Mouse (Mus musculus) MEL (cell line): Measurements from ENCODE around the gene Tpd52l1.

ENCODE experiments used
- BHLHE40 ChIP-seq: IDR thresholded peaks from 2 replicates; pipeline ENCODE4 v1.6.1; 2012; ENCODE audit warnings: low read depth, mild to moderate bottlenecking, inconsistent platforms, low read length, improper control_type of control experiment, borderline replicate concordance
- CTCF ChIP-seq, 3 experiments: IDR thresholded peaks in 2 of 3; conservative IDR thresholded peaks in 1 of 3; 2 replicates each; pipeline ENCODE4 v1.5.1; 2011 to 2012; ENCODE audit warnings: low read length in 3 of 3, low read depth in 2 of 3, mild to moderate bottlenecking in 2 of 3, improper control_type of control experiment in 1 of 3, inconsistent platforms in 1 of 3, mixed read lengths in 1 of 3, moderate library complexity in 1 of 3; ENCODE audit not compliant: control insufficient read depth in 1 of 3, insufficient read depth in 1 of 3, poor library complexity in 1 of 3, severe bottlenecking in 1 of 3
- ELF1 ChIP-seq: IDR thresholded peaks from 2 replicates; pipeline ENCODE4 v1.6.1; 2014; ENCODE audit warnings: low read depth, mild to moderate bottlenecking, inconsistent platforms, low read length, improper control_type of control experiment, moderate library complexity
- EP300 ChIP-seq, 2 experiments: IDR thresholded peaks; 2 replicates each; pipeline ENCODE4 v1.6.1; 2011; ENCODE audit warnings: improper control_type of control experiment in 2 of 2, low read length in 2 of 2, low read depth in 1 of 2, mild to moderate bottlenecking in 1 of 2
- MAX ChIP-seq: IDR thresholded peaks from 2 replicates; pipeline ENCODE4 v1.6.1; 2011; ENCODE audit warnings: low read length, improper control_type of control experiment
- MAZ ChIP-seq: IDR thresholded peaks from 2 replicates; pipeline ENCODE4 v1.6.1; 2012; ENCODE audit warnings: low read depth, mild to moderate bottlenecking, inconsistent platforms, low read length, improper control_type of control experiment
- MYB ChIP-seq: IDR thresholded peaks from 2 replicates; pipeline ENCODE4 v1.6.1; 2011; ENCODE audit warnings: mild to moderate bottlenecking, low read depth, low read length, improper control_type of control experiment
- NRF1 ChIP-seq: IDR thresholded peaks from 2 replicates; pipeline ENCODE4 v1.6.1; 2014; ENCODE audit warnings: low read depth, mild to moderate bottlenecking, inconsistent platforms, low read length, improper control_type of control experiment, moderate library complexity; ENCODE audit not compliant: poor library complexity, insufficient read depth, severe bottlenecking
- POLR2A ChIP-seq, 2 experiments: IDR thresholded peaks; 2 replicates each; pipeline ENCODE4 v1.6.1; 2011 to 2012; ENCODE audit warnings: low read length in 2 of 2, mild to moderate bottlenecking in 2 of 2, control low read depth in 1 of 2, improper control_type of control experiment in 1 of 2, low read depth in 1 of 2, moderate library complexity in 1 of 2; ENCODE audit not compliant: control insufficient read depth in 1 of 2, insufficient read depth in 1 of 2, poor library complexity in 1 of 2
- RCOR1 ChIP-seq: IDR thresholded peaks from 2 replicates; pipeline ENCODE4 v1.6.1; 2012; ENCODE audit warnings: low read depth, mild to moderate bottlenecking, inconsistent platforms, low read length, improper control_type of control experiment
- SMC3 ChIP-seq: IDR thresholded peaks from 2 replicates; pipeline ENCODE4 v1.6.1; 2011; ENCODE audit warnings: low read depth, low read length, improper control_type of control experiment
- TAL1 ChIP-seq: IDR thresholded peaks from 2 replicates; pipeline ENCODE4 v1.6.1; 2012; ENCODE audit warnings: mild to moderate bottlenecking, inconsistent platforms, low read length, moderate library complexity, mixed read lengths
- USF1 ChIP-seq: IDR thresholded peaks from 2 replicates; pipeline ENCODE4 v1.6.1; 2014; ENCODE audit warnings: low read depth, mild to moderate bottlenecking, inconsistent platforms, low read length, improper control_type of control experiment, moderate library complexity
- ZC3H11A ChIP-seq: IDR thresholded peaks from 2 replicates; pipeline ENCODE4 v1.6.1; 2012; ENCODE audit warnings: low read depth, mild to moderate bottlenecking, inconsistent platforms, low read length, improper control_type of control experiment

DNA sequence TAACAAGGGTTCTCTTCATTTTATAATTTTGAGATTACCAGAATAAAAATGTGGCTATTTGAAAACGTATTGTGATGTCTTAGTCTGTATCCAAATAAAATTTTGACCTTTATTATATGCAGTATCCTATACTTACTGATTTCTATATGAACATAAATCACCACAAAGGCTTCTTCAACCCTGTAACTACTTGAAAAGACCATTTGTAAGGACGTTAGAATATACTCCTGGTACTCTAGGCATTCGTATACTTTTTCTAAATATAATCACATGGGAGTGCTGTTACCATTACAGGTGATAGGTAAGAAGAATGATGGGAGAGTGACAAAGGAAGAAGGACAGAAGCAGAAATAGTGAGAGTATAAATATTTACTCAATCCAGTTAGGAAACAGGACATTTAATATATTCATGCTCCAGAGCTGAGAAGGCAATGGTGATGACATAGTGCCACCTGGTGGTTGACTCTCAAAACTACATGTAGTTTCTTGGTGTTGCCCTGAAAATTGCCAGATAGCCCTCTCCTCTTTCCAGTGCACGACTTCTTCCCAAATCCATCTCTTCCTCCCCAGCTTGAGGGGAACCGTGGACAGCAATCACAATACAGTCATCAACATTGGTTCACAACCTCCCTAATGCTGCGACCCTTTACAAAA is 146.7 kb downstream of the Tpd52l1 start:
- TF ChIP-seq ELF1 (no peak), MAX (no peak), CTCF (IDR thresholded peaks at IDR 0.05 in 2 of 3, conservative IDR thresholded peaks at IDR 0.05 in 1 of 3; ENCODE audit: control insufficient read depth in 1 of 3, insufficient read depth in 1 of 3, low read depth in 2 of 3, low read length in 3 of 3, poor library complexity in 1 of 3, severe bottlenecking in 1 of 3) (peak; percentile 50 to 84 (median 71)), NRF1 (no peak), USF1 (no peak), EP300 (IDR thresholded peaks at IDR 0.05; ENCODE audit: low read depth in 1 of 2, low read length in 2 of 2) (no peak), POLR2A (IDR thresholded peaks at IDR 0.05; ENCODE audit: control insufficient read depth in 1 of 2, insufficient read depth in 1 of 2, low read depth in 1 of 2, low read length in 2 of 2, poor library complexity in 1 of 2) (no peak), TAL1 (no peak), RCOR1 (no peak), SMC3 (peak; percentile 91), MAZ (no peak), BHLHE40 (0 out of 2 replicates have a peak, but pooled peaks have one; percentile 32), ZC3H11A (peak; percentile 88), MYB (no peak)
